Mouse (Mus musculus): ENCODE data around the gene Fmnl2.

GRCm38 (mm10) chr2:52887281-52887680 is 29.6 kb downstream of the Fmnl2 start:
- no peak for TF ChIP-seq FLI1 (IDR thresholded peaks at IDR 0.05; ENCODE audit: low read length)
- TF ChIP-seq GATA1 (IDR thresholded peaks at IDR 0.05; ENCODE audit: borderline replicate concordance, low read length), result no peak
